In genomic region chr3:152881706-152882105, GRCm38 (mm10) we compare ENCODE assay signal across 24 mouse cellular contexts.
DNase-seq lines count a peak whose midpoint lies in the region; ATAC-seq lines count a peak whose summit lies in the region.
"Had no signal": no experiment of that assay in that cellular context is flagged by ENCODE, and none has a peak within 500 bp of the region (broad histone marks: within the 10 kb centered on the region; RNA-seq: fewer than 3 reads in every experiment).

No protein-coding gene starts in this region.

- H3K9me3 ChIP-seq in embryonic facial prominence, embryonic 14.5 days (ENCODE audit: control insufficient read depth, low read length): no peaks in the 10 kb centered on the region
- H3K9me3 ChIP-seq in embryonic facial prominence, embryonic 10.5 days: no peaks in the 10 kb centered on the region
- no peaks in the 10 kb centered on the region for H3K9me3 ChIP-seq in hindbrain, embryonic 16.5 days (ENCODE audit: control insufficient read depth, low read length)
- no peaks in the 10 kb centered on the region for H3K9me3 ChIP-seq in hindbrain, embryonic 11.5 days (ENCODE audit: control insufficient read depth, low read length)
- H3K9me3 ChIP-seq in limb, embryonic 12.5 days: no peaks in the 10 kb centered on the region
- no peaks in the 10 kb centered on the region for H3K9me3 ChIP-seq in limb, embryonic 10.5 days (replicated peaks)
- no peaks in the 10 kb centered on the region for H3K9me3 ChIP-seq in forebrain, embryonic 12.5 days
- H3K9me3 ChIP-seq: embryonic facial prominence, embryonic 15.5 days; forebrain, embryonic 15.5 days; G1E; intestine, embryonic 15.5 days had no signal

- no peaks in the 10 kb centered on the region for H3K27me3 ChIP-seq in embryonic facial prominence, embryonic 14.5 days (replicated peaks; ENCODE audit: control insufficient read depth, insufficient read depth, low read length)
- H3K27me3 ChIP-seq in embryonic facial prominence, embryonic 10.5 days (replicated peaks; ENCODE audit: low read depth, poor library complexity, severe bottlenecking): no peaks in the 10 kb centered on the region
- H3K27me3 ChIP-seq in hindbrain, embryonic 16.5 days (replicated peaks; ENCODE audit: control insufficient read depth, insufficient read depth, low read length): no peaks in the 10 kb centered on the region
- no peaks in the 10 kb centered on the region for H3K27me3 ChIP-seq in hindbrain, embryonic 11.5 days (ENCODE audit: control insufficient read depth, insufficient read depth, low read length)
- H3K27me3 ChIP-seq in limb, embryonic 12.5 days: no peaks in the 10 kb centered on the region
- no peaks in the 10 kb centered on the region for H3K27me3 ChIP-seq in limb, embryonic 10.5 days (ENCODE audit: low read depth, poor library complexity, severe bottlenecking)
- no peaks in the 10 kb centered on the region for H3K27me3 ChIP-seq in forebrain, embryonic 12.5 days
- H3K27me3 ChIP-seq: CH12.LX; embryonic facial prominence, embryonic 15.5 days; forebrain, embryonic 15.5 days; intestine, embryonic 15.5 days; Patski had no signal

- H3K4me1 ChIP-seq in embryonic facial prominence, embryonic 14.5 days (ENCODE audit: control insufficient read depth, insufficient read depth, low read length): peaks cover 10% of the 10 kb centered on the region
- H3K4me1 ChIP-seq in embryonic facial prominence, embryonic 10.5 days: peaks cover 38% of the 10 kb centered on the region
- peaks cover 11% of the 10 kb centered on the region for H3K4me1 ChIP-seq in hindbrain, embryonic 16.5 days (ENCODE audit: control insufficient read depth, insufficient read depth, low read depth, low read length)
- H3K4me1 ChIP-seq in hindbrain, embryonic 11.5 days (replicated peaks; ENCODE audit: control insufficient read depth, insufficient read depth, low read length): no peaks in the 10 kb centered on the region
- H3K4me1 ChIP-seq in limb, embryonic 12.5 days (replicated peaks): peaks cover 12% of the 10 kb centered on the region
- no peaks in the 10 kb centered on the region; the same call in 1 of the 2 replicates for H3K4me1 ChIP-seq in limb, embryonic 10.5 days
- peaks cover 13% of the 10 kb centered on the region for H3K4me1 ChIP-seq in forebrain, embryonic 12.5 days

- no peak overlapping the region for H3K4me2 ChIP-seq in embryonic facial prominence, embryonic 14.5 days (ENCODE audit: low read depth, low read length)
- no peak overlapping the region for H3K4me2 ChIP-seq in hindbrain, embryonic 16.5 days (ENCODE audit: low read length)
- no peak overlapping the region for H3K4me2 ChIP-seq in hindbrain, embryonic 11.5 days (replicated peaks; ENCODE audit: low read depth, low read length)
- no peak overlapping the region for H3K4me2 ChIP-seq in limb, embryonic 12.5 days
- H3K4me2 ChIP-seq in forebrain, embryonic 12.5 days: no peak overlapping the region
- H3K4me2 ChIP-seq: embryonic facial prominence, embryonic 15.5 days; forebrain, embryonic 15.5 days; heart, embryonic 11.5 days; hindbrain, embryonic 14.5 days; intestine, embryonic 15.5 days had no signal

- ATAC-seq in embryonic facial prominence, embryonic 14.5 days (ENCODE audit: low read depth): no peak
- 0 out of 2 replicates have a peak, but pooled peaks have one; percentile 21 for ATAC-seq in hindbrain, embryonic 16.5 days
- ATAC-seq in hindbrain, embryonic 11.5 days (ENCODE audit: low FRiP score): no peak
- ATAC-seq in limb, embryonic 12.5 days (ENCODE audit: insufficient number of reproducible peaks, insufficient read depth, low FRiP score, low TSS enrichment, low read depth): 0 out of 2 replicates have a peak, but pooled peaks have one; percentile 8
- no peak for ATAC-seq in forebrain, embryonic 12.5 days (ENCODE audit: low FRiP score)
- ATAC-seq: forebrain, embryonic 15.5 days; intestine, embryonic 15.5 days; Patski had no signal

- 38% methylated on average over 4 of the region's 4 CpGs for WGBS in embryonic facial prominence, embryonic 14.5 days
- whole genome bisulfite sequencing in embryonic facial prominence, embryonic 10.5 days: 77% methylated on average over 4 of the region's 4 CpGs
- WGBS in hindbrain, embryonic 16.5 days: 68% methylated on average over 4 of the region's 4 CpGs
- 77% methylated on average over 4 of the region's 4 CpGs for WGBS in hindbrain, embryonic 11.5 days
- WGBS in limb, embryonic 12.5 days: 55% methylated on average over 4 of the region's 4 CpGs
- 89% methylated on average over 4 of the region's 4 CpGs for WGBS in limb, embryonic 10.5 days
- 89% methylated on average over 4 of the region's 4 CpGs for WGBS in forebrain, embryonic 12.5 days

- peak; percentile 30 for DNase-seq in embryonic facial prominence, embryonic 14.5 days (ENCODE audit: low spot score)
- no peak for DNase-seq in embryonic facial prominence, embryonic 10.5 days (ENCODE audit: low spot score)
- DNase-seq in hindbrain, embryonic 11.5 days (ENCODE audit: low spot score): no peak
- DNase-seq in limb, embryonic 10.5 days (ENCODE audit: low spot score): no peak
- DNase-seq: adrenal gland, postnatal 10 days; adrenal gland, postnatal 36 days; B cell, adult 2 months; cerebellum, adult 18-20 months; cerebellum, adult 9-11 months; cerebellum, postnatal 36 days; embryo, embryonic 11 days; gastrocnemius, postnatal 25 days; heart, adult 2 months had no signal

- H3K27ac ChIP-seq in embryonic facial prominence, embryonic 14.5 days (replicated peaks; ENCODE audit: low read depth, low read length): no peak overlapping the region
- H3K27ac ChIP-seq in embryonic facial prominence, embryonic 10.5 days (replicated peaks): no peak overlapping the region
- H3K27ac ChIP-seq in hindbrain, embryonic 16.5 days (ENCODE audit: low read depth, low read length): no peak overlapping the region
- no peak overlapping the region for H3K27ac ChIP-seq in hindbrain, embryonic 11.5 days (ENCODE audit: low read depth, low read length)
- no peak overlapping the region for H3K27ac ChIP-seq in limb, embryonic 12.5 days
- no peak overlapping the region for H3K27ac ChIP-seq in limb, embryonic 10.5 days
- no peak overlapping the region for H3K27ac ChIP-seq in forebrain, embryonic 12.5 days
- H3K27ac ChIP-seq: embryonic facial prominence, embryonic 15.5 days; forebrain, embryonic 15.5 days; heart, adult 2 months; hindbrain, embryonic 14.5 days; intestine, embryonic 15.5 days had no signal

- H3K9ac ChIP-seq in embryonic facial prominence, embryonic 14.5 days (ENCODE audit: low read depth, low read length): no peak overlapping the region
- H3K9ac ChIP-seq in hindbrain, embryonic 16.5 days (ENCODE audit: low read depth, low read length): no peak overlapping the region
- no peak overlapping the region for H3K9ac ChIP-seq in hindbrain, embryonic 11.5 days (ENCODE audit: low read depth, low read length)
- H3K9ac ChIP-seq in limb, embryonic 12.5 days (replicated peaks): no peak overlapping the region
- no peak overlapping the region for H3K9ac ChIP-seq in forebrain, embryonic 12.5 days
- H3K9ac ChIP-seq: embryonic facial prominence, embryonic 15.5 days; forebrain, embryonic 15.5 days; hindbrain, embryonic 14.5 days; intestine, embryonic 15.5 days had no signal

- H3K4me3 ChIP-seq in embryonic facial prominence, embryonic 14.5 days (ENCODE audit: low read depth, low read length): no peak overlapping the region
- H3K4me3 ChIP-seq in embryonic facial prominence, embryonic 10.5 days: no peak overlapping the region
- H3K4me3 ChIP-seq in hindbrain, embryonic 16.5 days (ENCODE audit: low read length): no peak overlapping the region
- H3K4me3 ChIP-seq in hindbrain, embryonic 11.5 days (ENCODE audit: low read depth, low read length): no peak overlapping the region
- H3K4me3 ChIP-seq in limb, embryonic 12.5 days (replicated peaks): no peak overlapping the region
- no peak overlapping the region for H3K4me3 ChIP-seq in limb, embryonic 10.5 days
- H3K4me3 ChIP-seq in forebrain, embryonic 12.5 days (replicated peaks): no peak overlapping the region
- H3K4me3 ChIP-seq: embryonic facial prominence, embryonic 15.5 days; forebrain, embryonic 15.5 days; heart, adult 2 months; intestine, embryonic 15.5 days had no signal

- H3K36me3 ChIP-seq in embryonic facial prominence, embryonic 14.5 days (ENCODE audit: control insufficient read depth, insufficient read depth, low read length): no peaks in the 10 kb centered on the region
- no peaks in the 10 kb centered on the region for H3K36me3 ChIP-seq in embryonic facial prominence, embryonic 10.5 days (replicated peaks)
- no peaks in the 10 kb centered on the region for H3K36me3 ChIP-seq in hindbrain, embryonic 16.5 days (ENCODE audit: control insufficient read depth, insufficient read depth, low read length)
- no peaks in the 10 kb centered on the region for H3K36me3 ChIP-seq in hindbrain, embryonic 11.5 days (ENCODE audit: control insufficient read depth, insufficient read depth, low read length)
- no peaks in the 10 kb centered on the region for H3K36me3 ChIP-seq in limb, embryonic 12.5 days
- no peaks in the 10 kb centered on the region for H3K36me3 ChIP-seq in limb, embryonic 10.5 days
- no peaks in the 10 kb centered on the region for H3K36me3 ChIP-seq in forebrain, embryonic 12.5 days (replicated peaks)
- H3K36me3 ChIP-seq: embryonic facial prominence, embryonic 15.5 days; forebrain, embryonic 15.5 days; G1E; intestine, embryonic 15.5 days had no signal

Comparison
In these comparisons a context has a peak if more than half of its experiments do, and no peak if none do; other contexts are left out.
1. ATAC-seq: peak in hindbrain, embryonic 16.5 days (single experiment) and limb, embryonic 12.5 days (single experiment); none in embryonic facial prominence, embryonic 14.5 days (single experiment), hindbrain, embryonic 11.5 days (single experiment) and forebrain, embryonic 12.5 days (single experiment).